Mouse (Mus musculus) hindbrain, embryonic 14.5 days (tissue): ENCODE measurements at regions not wholly inside any gene's neighbourhood (a gene's known extent, or its start where the extent isn't known, plus 50 kb on each side); places are given as distances from the start of the nearest gene placed in this dataset.

ENCODE experiments used
- ATAC-seq: fragments of 200-750 bp; cut with Nextera tagmentation; 2 replicates; pipeline ENCODE4 v1.8.0; 2017; ENCODE audit warnings: moderate number of reproducible peaks, mild to moderate bottlenecking, moderate TSS enrichment, moderate library complexity; ENCODE audit not compliant: low FRiP score
- DNase-seq: peaks from one replicate; pipeline ENCODE4 v3.0.0-alpha.2; 2015; ENCODE audit warnings: low spot score
- H3K27ac ChIP-seq: fragments of 300-500 bp; sonication (generic); 2 replicates; pipeline ENCODE4 v1.5.1; 2014; ENCODE audit warnings: mild to moderate bottlenecking, moderate library complexity
- H3K27me3 ChIP-seq: fragments of 300-500 bp; sonication (generic); 2 replicates; pipeline ENCODE4 v1.6.1; 2014; ENCODE audit warnings: mild to moderate bottlenecking, low read length, mixed read lengths; ENCODE audit not compliant: control insufficient read depth, insufficient read depth
- H3K36me3 ChIP-seq: fragments of 300-500 bp; sonication (generic); replicated peaks from 2 replicates; pipeline ENCODE4 v1.6.1; 2014; ENCODE audit not compliant: control insufficient read depth, insufficient read depth
- H3K4me1 ChIP-seq: fragments of 300-500 bp; sonication (generic); replicated peaks from 2 replicates; pipeline ENCODE4 v1.6.1; 2014; ENCODE audit warnings: antibody characterized with exemption, low read length, mixed read lengths; ENCODE audit not compliant: control insufficient read depth, insufficient read depth
- H3K4me2 ChIP-seq: fragments of 300-500 bp; sonication (generic); replicated peaks from 2 replicates; pipeline ENCODE4 v1.6.1; 2014; ENCODE audit warnings: mild to moderate bottlenecking, moderate library complexity
- H3K4me3 ChIP-seq: fragments of 300-500 bp; sonication (generic); replicated peaks from 2 replicates; pipeline ENCODE4 v1.5.1; 2014; ENCODE audit warnings: mild to moderate bottlenecking, low read length
- H3K9ac ChIP-seq: fragments of 300-500 bp; sonication (generic); 2 replicates; pipeline ENCODE4 v1.6.1; 2014
- H3K9me3 ChIP-seq: fragments of 300-500 bp; sonication (generic); 2 replicates; pipeline ENCODE4 v1.6.1; 2016; ENCODE audit warnings: low read length; ENCODE audit not compliant: control insufficient read depth
- WGBS: fragments of 180-500 bp; shearing (Covaris S2); extraction: QIAGEN DNeasy Blood & Tissue Kit; methylation state at CpG from one replicate; pipeline ENCODE4 v1.1.7; 2014; 5-methylcytosine and 5-hydroxymethylcytosine counted together

- H3K9me3 ChIP-seq, result 0 out of 2 replicates have a peak, but pooled peaks cover 9% of the 10 kb centered on the region
- H3K9ac ChIP-seq, result no peak overlapping the region
- no peaks in the 10 kb centered on the region for H3K27me3 ChIP-seq
- H3K4me3 ChIP-seq, result no peak overlapping the region
- 89% methylated on average over 10 of the region's 10 CpGs for WGBS
- no peaks in the 10 kb centered on the region for H3K4me1 ChIP-seq
- ATAC-seq (no peak), DNase-seq (no peak)
- H3K27ac ChIP-seq, result no peak overlapping the region
- no peak overlapping the region for H3K4me2 ChIP-seq
- H3K36me3 ChIP-seq, result no peaks in the 10 kb centered on the region
Measured at GRCm38 (mm10) chr2:170675731-170676130, 55.9 kb upstream of the Dok5 start.

DNA sequence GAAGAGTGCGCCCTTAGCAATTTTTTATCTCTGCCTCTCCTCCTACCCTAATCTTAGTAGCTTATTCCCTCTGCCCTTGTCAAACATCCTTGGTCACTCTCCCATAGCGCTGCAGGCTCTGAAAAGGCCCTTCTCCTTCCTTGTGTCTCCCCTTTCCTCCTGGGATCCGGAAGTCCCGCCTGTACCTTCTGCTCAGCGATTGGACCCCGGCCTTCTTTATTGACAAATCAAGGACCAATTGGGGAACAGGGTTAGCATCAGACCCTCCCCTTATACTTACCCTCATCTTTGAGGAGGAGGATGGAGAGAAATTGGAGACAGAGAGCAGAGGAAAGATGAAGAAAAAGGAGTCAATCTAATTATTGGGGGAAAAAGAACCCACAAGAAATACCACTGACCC lies 57.9 kb upstream of the Dok5 start:
- WGBS, result 88% methylated on average over 6 of the region's 6 CpGs
- ATAC-seq, result no peak

GRCm38 (mm10) chr2:170672789-170673188 lies 58.8 kb upstream of the Dok5 start:
- Histone ChIP-seq H3K9ac (no peak overlapping the region), H3K36me3 (no peaks in the 10 kb centered on the region), H3K27ac (no peak overlapping the region), H3K4me3 (no peak overlapping the region), H3K4me1 (no peaks in the 10 kb centered on the region), H3K4me2 (no peak overlapping the region), H3K9me3 (0 out of 2 replicates have a peak, but pooled peaks cover 9% of the 10 kb centered on the region), H3K27me3 (no peaks in the 10 kb centered on the region)
- 93% methylated on average over 1 of the region's 1 CpGs for WGBS
- ATAC-seq (no peak), DNase-seq (no peak)

More for the DNA sequence above, 57.9 kb upstream of the Dok5 start:
- DNase-seq, result no peak
- no peak overlapping the region for H3K4me2 ChIP-seq
- no peaks in the 10 kb centered on the region for H3K4me1 ChIP-seq
- H3K9ac ChIP-seq, result no peak overlapping the region
- H3K9me3 ChIP-seq, result 0 out of 2 replicates have a peak, but pooled peaks cover 9% of the 10 kb centered on the region
- H3K4me3 ChIP-seq, result no peak overlapping the region
- H3K27me3 ChIP-seq, result no peaks in the 10 kb centered on the region
- no peak overlapping the region for H3K27ac ChIP-seq
- no peaks in the 10 kb centered on the region for H3K36me3 ChIP-seq

DNA sequence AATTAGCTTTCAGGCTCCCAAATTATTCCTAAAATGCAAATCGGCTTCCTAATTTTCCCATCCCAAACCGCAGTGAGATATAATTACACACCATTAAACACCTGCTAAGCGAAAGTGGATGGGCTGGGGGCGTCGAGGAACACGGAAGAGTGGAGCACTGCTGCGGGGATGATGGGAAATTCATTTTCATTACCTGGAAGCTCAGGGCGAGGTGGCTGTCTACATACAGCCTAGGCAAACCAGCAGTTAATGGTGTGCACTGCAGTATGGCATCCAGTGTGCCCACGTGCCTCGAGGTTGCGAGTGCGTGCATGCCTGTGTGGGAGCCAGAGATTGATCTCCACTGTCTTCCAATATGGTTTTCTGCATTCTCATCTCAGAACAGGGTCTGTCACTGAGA lies 62.6 kb upstream of the Dok5 start:
- no peaks in the 10 kb centered on the region for H3K4me1 ChIP-seq
- no peak overlapping the region for H3K9ac ChIP-seq
- no peak overlapping the region for H3K4me2 ChIP-seq
- peak overlapping the region; percentile 64; the same call in 1 of the 2 replicates for H3K27ac ChIP-seq
- H3K27me3 ChIP-seq, result no peaks in the 10 kb centered on the region
- no peak overlapping the region for H3K4me3 ChIP-seq
- H3K36me3 ChIP-seq, result no peaks in the 10 kb centered on the region
- 67% methylated on average over 12 of the region's 12 CpGs for WGBS
- DNase-seq (no peak), ATAC-seq (peak; percentile 69)
- H3K9me3 ChIP-seq, result no peaks in the 10 kb centered on the region

- Histone ChIP-seq H3K9me3 (no peaks in the 10 kb centered on the region), H3K27me3 (no peaks in the 10 kb centered on the region), H3K4me2 (no peak overlapping the region), H3K4me3 (no peak overlapping the region), H3K36me3 (no peaks in the 10 kb centered on the region), H3K4me1 (no peaks in the 10 kb centered on the region), H3K9ac (no peak overlapping the region), H3K27ac (peak overlapping the region; percentile 64; the same call in 1 of the 2 replicates)
- ATAC-seq, result no peak
- whole genome bisulfite sequencing, result 51% methylated on average over 6 of the region's 6 CpGs
- no peak for DNase-seq
Measured at GRCm38 (mm10) chr2:170668497-170668896, 63.1 kb upstream of the Dok5 start.

DNA sequence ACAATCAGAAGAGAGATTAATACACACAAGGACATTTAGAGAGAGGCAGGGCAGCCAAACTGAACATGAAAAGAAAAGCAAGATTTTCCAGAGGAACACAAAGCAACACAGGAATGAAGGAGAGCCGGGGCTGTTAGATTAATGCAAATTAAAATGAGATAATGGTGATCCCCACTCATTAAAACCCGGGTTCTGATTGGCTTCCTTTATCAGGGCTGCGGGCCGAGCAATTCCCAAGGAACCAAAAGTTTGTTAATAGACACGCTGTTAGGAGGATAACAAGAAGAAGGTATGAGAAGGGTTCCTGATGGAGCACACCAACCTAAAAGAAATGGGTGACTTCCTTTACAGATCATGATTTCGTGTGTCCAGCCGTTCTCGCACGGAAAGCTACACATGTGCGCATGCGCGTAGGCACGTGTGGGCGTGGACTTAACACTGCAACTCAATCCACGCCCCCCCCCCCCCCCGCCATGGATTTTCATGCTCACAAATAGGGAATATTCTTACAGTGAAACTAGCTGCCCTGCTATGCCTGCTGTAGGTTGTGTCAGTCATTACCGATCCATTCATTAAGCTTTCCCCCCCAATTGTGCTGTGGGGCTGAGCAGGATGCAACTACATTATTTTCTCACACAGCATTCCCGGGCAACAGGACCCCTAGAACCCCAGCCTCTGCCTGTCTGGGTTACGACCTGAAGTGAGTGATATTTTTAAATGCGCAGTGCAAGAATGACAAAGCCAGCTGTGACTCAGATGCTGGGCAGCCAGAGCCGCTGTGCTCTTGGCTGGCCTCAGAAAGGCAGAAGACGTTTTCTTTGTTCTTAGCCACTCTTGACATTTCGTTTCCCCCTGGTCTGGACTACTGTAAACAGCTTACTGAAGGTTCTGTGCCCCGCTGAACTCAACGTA lies 60.5 kb upstream of the 4930470P17Rik start:
- Histone ChIP-seq H3K4me3 (no peak overlapping the region), H3K4me1 (peaks cover 36% of the 10 kb centered on the region), H3K27me3 (no peaks in the 10 kb centered on the region), H3K9ac (no peak overlapping the region), H3K9me3 (no peaks in the 10 kb centered on the region), H3K36me3 (no peaks in the 10 kb centered on the region), H3K4me2 (no peak overlapping the region), H3K27ac (peak overlapping the region; percentile 56; the same call in 1 of the 2 replicates)
- ATAC-seq (no peak), DNase-seq (no peak)
- WGBS, result 78% methylated on average over 25 of the region's 25 CpGs

DNA sequence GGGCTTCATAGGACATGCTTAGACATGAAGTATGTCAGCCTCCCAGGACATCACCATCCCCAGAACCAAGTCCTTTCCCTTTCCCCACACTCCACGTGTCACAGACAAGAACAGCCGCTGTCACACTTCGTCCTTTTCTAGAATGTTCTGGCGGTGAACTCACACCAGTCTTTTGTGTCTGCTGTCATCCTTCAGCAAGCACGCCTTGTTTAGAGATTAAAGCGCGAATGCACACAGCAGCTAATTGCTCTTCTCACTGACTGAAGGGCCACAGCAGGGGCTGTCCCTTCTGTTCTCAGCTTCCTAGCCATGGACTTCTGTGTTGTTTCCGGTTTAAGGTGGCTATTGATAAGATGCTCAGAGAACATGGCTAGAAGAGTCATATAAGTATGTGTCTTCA lies 57.5 kb upstream of the 4930470P17Rik start:
- ATAC-seq (no peak), DNase-seq (no peak)
- no peak overlapping the region for H3K4me3 ChIP-seq
- peak overlapping the region; percentile 68; the same call in 1 of the 2 replicates for H3K27ac ChIP-seq
- 28% methylated on average over 8 of the region's 8 CpGs for WGBS
- no peak overlapping the region for H3K4me2 ChIP-seq
- H3K36me3 ChIP-seq, result no peaks in the 10 kb centered on the region
- H3K4me1 ChIP-seq, result peaks cover 39% of the 10 kb centered on the region
- no peaks in the 10 kb centered on the region for H3K27me3 ChIP-seq
- H3K9ac ChIP-seq, result no peak overlapping the region
- H3K9me3 ChIP-seq, result no peaks in the 10 kb centered on the region

GRCm38 (mm10) chr2:170658520-170658919 lies 56.7 kb upstream of the 4930470P17Rik start:
- WGBS, result 50% methylated on average over 7 of the region's 7 CpGs
- peaks cover 39% of the 10 kb centered on the region for H3K4me1 ChIP-seq
- ATAC-seq (no peak), DNase-seq (no peak)
- no peak overlapping the region for H3K4me2 ChIP-seq
- H3K27ac ChIP-seq, result peak overlapping the region; percentile 68
- H3K4me3 ChIP-seq, result no peak overlapping the region
- H3K36me3 ChIP-seq, result no peaks in the 10 kb centered on the region
- H3K27me3 ChIP-seq, result no peaks in the 10 kb centered on the region
- H3K9me3 ChIP-seq, result no peaks in the 10 kb centered on the region
- H3K9ac ChIP-seq, result no peak overlapping the region

DNA sequence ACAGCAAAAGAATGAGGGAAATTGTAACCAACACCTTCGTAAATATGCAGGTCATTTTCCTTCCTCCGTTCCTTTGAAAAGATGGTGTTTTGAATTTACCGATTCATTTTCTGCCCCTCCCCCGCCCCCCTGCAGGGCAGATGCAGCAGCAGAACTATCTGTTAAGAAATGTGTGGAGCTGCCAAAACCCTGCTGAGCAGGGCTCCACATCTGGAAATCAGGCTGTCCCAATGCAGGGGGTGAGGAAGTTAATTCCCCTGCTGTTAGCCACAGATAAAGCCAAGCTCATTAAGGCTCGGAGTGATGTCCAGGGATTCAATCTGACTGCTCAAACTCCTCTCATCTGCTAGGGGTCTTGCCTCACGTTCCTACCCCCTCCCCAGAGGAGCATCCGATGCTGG lies 56.0 kb upstream of the 4930470P17Rik start:
- peak overlapping the region; percentile 5; the same call in 1 of the 2 replicates for H3K4me2 ChIP-seq
- H3K27me3 ChIP-seq, result no peaks in the 10 kb centered on the region
- H3K4me1 ChIP-seq, result peaks cover 39% of the 10 kb centered on the region
- H3K9ac ChIP-seq, result 0 out of 2 replicates have a peak overlapping the region, but pooled peaks have one; percentile 35
- peak overlapping the region; percentile 68 for H3K27ac ChIP-seq
- no peak for ATAC-seq
- WGBS, result 2% methylated on average over 7 of the region's 7 CpGs
- H3K9me3 ChIP-seq, result no peaks in the 10 kb centered on the region
- H3K4me3 ChIP-seq, result no peak overlapping the region
- no peaks in the 10 kb centered on the region for H3K36me3 ChIP-seq
- no peak for DNase-seq
